Mouse (Mus musculus) adrenal gland, adult (tissue): ENCODE measurements around the gene Nutm1.

Experiments used
- DNase-seq, 2 experiments: peaks; one replicate each; pipeline ENCODE4 v3.0.0; 2022 to 2023; ENCODE audit warnings: low spot score in 1 of 2; ENCODE audit not compliant: inconsistent age in 2 of 2

The Nutm1 gene

DNA sequence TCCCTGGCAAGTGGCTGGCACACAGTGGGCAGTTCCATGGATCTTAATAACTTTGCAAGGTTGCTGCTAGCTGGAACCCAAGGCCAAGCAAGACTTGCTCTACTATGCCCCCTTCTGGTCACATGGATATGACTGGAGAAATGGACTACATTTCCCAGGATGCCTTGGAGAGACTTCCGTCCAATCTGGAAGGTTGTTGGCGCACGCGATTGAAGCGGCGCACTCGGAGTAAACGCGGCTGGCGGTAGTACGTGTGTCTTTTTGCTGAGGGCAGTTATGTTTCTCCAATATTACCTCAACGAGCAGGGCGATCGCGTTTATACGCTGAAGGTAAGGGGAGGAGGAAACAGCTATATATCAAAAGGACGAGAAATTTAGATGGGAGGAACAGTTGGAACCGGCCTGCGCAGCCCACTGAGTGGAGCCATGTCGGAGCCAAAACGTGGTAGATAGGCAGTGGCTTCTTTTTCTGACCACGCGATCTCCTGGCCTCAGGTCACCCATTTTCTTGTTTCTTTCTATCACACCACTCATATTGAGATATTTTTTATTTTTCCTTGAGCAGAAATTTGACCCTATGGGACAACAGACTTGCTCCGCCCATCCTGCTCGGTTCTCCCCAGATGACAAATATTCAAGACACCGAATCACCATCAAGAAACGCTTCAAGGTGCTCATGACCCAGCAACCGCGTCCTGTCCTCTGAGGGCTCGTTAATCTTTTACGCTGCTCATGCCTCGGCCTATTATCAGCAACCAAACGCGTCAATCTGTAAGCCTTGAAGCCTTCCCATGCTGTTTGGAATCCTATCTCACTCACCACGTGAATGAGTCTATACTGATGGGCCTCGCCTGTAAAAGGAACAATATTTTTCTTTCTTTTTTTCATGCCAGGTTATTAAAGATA lies 2.9 kb upstream of the Nutm1 start, which contains the start of gene Nop10:
Nop10 (plus strand) TSS at position 179 of the 906 bp plus-strand sequence.
- peak; percentile 89 to 97 for DNase-seq

GRCm38 (mm10) chr2:112254675-112255515 lies 4.2 kb downstream of the Nutm1 start:
- DNase-seq, result peak; percentile 39 to 75

DNA sequence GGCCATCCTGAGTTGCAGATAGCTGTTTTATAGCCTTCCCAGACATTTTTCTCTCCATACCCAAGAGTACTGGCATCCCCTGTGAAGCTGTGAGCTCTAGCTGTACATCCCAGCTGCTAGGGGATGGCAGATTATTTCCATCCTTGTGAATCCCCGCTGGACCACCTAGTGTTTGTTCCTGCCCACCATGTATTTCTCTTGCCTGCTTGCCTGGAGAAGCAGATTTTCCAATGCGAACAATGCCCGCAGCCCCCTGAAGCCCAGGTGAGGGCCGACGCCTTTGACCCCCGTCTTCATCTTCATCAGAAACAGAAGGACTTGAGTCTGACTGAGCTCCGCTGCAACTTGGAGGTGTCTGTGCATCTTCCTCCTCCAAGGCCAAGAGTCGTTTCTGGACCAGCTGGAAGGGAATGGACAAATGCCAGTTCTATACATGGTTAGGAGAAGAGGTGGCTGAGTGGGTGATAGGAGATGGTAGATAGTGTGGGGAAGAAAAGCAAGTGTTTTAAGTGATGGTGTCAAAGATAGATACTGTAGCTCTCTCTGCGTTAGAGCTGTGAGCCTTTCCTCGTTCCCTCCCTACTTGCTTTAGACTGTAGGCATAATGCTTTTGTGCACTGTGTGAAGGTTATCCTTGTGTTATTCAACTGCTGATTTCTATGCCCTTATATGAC lies 9.2 kb downstream of the Nutm1 start:
- DNase-seq, result no peak

- DNase-seq, result no peak
Measured at GRCm38 (mm10) chr2:112247323-112247722, 11.8 kb downstream of the Nutm1 start.

DNA sequence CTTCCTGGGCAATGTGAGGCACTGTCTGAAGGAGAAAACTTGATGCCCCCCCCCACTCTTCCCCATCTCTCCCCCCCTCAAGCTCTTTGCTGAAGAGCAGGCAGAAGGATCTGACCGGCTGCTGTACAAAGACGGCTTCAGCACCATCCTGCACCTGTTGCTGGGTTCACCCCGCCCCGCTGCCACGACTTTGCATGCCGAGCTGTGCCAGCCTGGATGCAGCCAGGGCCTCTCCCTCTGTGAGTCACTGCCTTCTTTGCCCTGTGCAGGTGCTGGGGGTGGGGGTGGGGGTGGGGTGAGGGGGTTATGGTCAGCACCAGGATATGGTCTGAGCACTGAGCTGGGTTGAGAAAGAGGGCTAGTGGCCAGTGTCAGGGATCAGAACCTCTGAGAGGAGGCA lies 12.9 kb downstream of the Nutm1 start:
- DNase-seq, result no peak

DNA sequence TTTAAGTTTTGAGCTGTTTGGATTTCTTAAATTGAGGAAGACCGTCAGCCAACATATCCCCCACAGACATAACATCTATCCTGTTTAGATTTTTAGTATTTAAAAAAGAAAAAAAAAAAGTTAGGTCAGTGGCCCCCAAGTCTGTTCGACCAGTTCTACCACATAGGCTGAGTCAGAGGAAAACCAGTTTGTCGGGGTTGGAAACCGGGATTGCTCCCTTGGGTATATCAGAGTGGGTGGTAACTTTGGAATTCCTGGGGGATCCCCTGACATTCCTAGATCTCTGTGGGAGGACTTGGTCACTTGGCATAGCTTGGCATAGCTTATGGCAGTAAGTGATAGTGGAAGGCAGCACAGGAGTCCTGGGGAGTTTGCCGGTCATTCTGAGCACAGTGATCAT lies 13.8 kb downstream of the Nutm1 start:
- no peak for DNase-seq

GRCm38 (mm10) chr2:112241787-112242186 lies 17.3 kb downstream of the Nutm1 start:
- DNase-seq, result no peak

DNA sequence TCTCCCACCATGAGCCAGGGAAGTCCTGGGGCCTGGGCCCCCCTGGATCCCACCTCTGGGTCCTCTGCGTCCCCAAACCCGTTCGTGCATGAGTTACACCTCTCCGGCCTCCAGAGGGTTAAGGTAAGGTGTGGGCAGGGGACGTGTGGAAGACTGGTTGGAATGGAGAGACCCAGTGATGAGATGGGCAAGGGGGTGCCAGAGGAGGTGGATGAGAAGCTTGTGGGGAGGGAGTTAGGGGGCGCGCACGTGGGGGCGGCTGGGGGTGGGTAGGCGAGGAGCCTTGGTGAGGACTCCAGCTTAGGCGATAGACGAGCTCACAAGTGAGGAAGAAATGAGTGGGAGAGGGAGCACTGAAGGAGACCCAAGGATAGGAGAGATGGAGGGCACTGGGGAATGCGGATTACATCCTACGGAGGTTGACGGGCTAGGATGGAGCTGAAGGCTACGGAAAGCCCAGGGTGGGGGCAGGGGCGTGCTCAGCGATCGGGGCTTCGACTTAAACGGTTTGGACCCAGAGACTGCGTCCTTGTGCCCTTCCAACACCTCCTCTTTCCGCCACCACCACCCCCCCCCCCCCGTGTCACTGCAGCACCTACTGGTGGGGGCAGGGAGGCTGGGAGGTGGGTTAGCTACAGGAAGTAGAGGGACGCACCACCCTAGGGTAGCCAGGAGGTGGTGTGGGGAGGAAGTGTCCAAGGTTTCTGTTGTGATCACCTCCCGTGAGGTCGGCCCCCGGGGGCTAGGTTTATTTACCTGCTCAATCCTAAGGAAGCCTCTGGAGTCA lies 19.0 kb downstream of the Nutm1 start:
- peak in 1 of 2 experiments; percentile 45 for DNase-seq

DNA sequence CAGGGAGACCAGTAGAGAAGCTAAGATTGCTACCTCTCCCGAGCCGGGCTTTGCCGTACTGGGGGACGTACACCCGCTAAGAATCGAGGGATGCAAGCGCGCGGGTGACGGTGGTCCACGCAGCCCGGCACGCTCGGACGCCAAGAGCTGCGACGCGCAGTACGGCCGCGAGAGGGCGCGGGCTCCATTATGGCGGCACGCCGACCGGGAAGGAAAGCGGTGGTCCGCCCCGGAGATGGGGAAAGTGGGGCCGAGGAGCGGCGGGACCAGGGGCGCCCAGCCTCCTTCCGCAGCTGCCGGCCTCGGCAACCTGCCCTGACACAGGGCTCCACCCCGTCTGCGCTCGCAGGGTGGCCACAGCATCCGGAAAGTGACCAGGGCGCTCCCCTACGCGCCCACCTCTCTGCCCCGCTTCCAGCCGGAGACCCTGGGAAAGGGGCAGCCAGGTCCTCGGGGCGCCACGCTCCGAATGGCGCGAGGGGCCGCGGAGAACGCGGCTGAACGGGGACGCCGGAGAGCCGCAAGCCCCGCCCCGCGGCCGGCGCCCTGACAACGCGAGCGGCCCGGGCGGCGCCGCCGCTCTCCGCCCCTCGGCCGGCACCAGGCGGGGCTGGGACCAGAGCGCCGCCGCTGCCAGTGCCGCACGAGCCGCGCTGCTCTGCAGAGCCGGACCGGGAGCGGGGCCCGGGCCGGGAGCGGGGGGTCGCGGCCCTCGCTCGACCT lies 19.7 kb downstream of the Nutm1 start, which contains the start of gene Lpcat4:
Lpcat4 (plus strand) TSS at position 257 of the 723 bp plus-strand sequence.
- peak; percentile 85 to 93 for DNase-seq

- DNase-seq, result peak in 1 of 2 experiments; percentile 46
Measured at GRCm38 (mm10) chr2:112238006-112238405, 21.1 kb downstream of the Nutm1 start.

DNA sequence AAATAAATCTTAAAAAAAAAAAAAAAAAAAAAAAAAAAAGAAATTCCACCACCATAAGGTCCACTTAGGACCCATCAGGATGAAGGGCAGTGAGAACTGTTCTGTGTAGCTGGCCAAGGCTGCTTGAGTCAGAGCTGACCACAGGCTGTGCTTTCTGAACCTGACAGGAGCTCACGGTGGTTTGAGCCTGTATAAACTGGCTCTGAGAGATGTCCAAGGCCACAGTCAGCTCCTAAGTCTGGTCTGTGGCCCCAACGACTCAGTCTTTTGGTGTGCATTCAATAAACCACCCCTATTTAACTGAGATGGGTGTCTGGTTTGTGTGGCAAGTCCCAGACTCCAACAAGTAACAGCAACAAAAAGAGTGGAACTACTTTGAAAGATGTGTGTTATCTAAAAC lies 22.5 kb downstream of the Nutm1 start:
- DNase-seq, result peak; percentile 50 to 51

DNA sequence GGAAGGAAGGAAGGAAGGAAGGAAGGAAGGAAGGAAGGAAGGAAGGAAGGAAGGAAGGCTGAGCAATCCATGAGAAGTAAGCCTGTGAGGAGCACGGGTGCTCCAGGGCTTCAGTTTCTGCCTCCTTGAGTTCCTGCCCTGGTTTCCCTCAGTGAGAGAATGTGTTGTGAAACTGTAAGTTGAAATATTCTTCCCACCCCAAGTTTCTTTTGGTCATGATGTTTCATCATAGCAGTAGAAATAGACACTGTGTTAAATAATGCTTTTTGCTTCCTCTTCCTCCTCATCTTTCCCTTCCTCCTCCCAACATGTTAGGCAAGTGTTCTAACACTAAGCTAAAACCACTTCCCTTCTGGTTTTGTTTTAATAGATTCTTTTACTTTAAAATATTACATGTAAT lies 26.5 kb downstream of the Nutm1 start:
- DNase-seq, result no peak

DNA sequence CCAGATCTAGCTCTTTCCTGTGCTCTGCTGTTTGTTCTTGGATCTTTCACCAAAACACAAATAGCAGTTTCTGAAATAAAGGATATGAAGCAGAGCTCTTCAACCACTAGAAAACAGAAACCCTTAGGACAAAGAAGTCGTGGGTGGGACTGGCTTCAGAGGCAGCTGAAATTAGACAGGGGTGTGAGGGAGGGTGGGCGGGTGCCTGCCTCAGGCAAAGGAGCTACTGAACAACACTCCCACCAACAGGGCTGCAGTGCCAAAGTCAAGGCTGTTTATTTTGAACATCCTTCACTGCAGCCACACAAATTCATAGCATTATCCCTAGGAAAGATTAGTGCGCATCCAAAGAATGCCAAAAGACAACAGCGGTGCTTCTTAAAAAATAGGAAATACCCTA lies 34.7 kb downstream of the Nutm1 start:
- DNase-seq, result no peak

DNA sequence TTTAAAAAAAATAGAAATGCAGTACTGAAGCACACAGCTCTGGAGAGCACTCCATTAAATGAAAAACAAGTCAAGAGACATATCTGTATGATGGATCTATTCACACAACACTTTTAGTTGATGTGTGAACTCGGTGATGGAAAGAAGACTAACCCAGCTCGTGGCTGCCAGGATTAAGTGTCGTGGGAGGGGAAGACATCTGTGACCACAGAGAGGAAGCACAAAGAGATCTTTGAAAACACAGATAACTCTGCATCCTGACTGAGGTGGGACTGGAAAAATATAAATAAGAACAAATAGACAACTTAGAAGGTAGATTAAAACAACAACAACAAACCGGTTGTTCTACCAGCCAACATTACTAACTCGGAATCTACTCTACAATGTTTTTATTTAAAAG lies 36.5 kb downstream of the Nutm1 start:
- no peak for DNase-seq

GRCm38 (mm10) chr2:112220880-112221279 lies 38.2 kb downstream of the Nutm1 start:
- no peak for DNase-seq

DNA sequence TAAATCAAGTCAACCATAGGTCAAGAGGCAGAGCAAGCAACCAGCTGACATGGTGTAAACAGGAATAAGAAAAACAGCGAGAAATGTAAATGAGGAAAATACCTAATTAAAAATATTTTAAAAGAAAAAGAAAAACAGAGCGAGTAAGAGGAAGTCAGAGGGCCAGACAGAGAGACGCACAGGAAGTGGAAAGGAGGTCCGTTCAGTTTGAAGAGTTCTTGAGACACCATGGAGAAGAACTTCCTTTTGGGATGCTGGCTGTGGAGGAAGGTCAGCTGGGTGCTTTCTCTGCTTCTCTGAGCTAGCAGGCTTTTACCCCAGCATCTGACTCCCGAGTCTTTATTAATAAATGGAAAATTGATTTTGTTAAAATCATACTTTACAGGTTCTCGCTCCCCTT lies 41.5 kb downstream of the Nutm1 start:
- no peak for DNase-seq

DNA sequence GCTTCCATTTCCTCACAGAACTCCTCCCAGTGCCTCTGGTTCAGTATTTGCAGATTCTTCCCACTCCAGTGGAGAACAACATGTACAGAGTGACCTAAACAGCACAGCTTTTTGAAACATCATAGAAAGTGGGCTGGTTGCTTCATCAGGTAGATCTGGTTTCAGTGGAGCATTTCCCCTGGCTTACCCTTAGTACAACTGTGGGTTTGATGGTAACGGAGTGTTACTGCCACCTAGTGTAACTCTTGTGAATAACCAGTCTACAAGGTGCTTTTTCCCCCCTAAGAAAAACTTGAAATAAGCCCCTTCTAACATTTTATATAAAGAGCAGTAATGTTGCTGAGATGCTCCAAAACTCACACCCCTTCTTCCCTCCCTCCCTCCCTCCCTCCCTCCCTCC lies 43.1 kb downstream of the Nutm1 start:
- peak in 1 of 2 experiments; percentile 63 for DNase-seq

GRCm38 (mm10) chr2:112210699-112211098 lies 48.4 kb downstream of the Nutm1 start:
- DNase-seq, result no peak

DNA sequence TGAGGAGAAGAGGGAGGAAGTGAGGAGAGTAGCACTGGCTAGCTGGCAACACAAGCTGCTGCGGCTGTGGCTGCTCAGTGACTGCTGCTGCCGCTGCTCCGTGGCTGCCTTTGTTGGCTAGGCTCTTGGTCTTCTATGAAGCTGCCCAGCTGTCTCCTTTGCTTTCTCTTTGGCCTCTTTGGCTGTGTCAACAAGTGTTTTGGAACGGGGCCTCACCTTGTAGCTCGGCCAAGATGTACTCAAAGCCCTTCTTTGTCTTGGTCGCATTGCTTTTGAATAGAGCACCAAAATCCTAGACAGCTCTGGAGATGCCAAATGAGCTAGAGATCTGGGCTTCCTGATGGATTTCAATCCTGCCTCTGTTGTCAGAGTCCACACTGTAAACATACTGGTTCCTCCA lies 48.9 kb downstream of the Nutm1 start:
- no peak for DNase-seq

- no peak for DNase-seq
Measured at GRCm38 (mm10) chr2:112203056-112203455, 56.0 kb downstream of the Nutm1 start.
